Mouse (Mus musculus) lung, adult 2 months (tissue): ENCODE results near the gene Glrx5. TPM values are rescaled to one million over a fixed set of nuclear protein-coding genes. Genes with fewer than 3 reads are reported as not detected.

ENCODE experiments used
- DNase-seq: peaks from one replicate; pipeline ENCODE4 v3.0.0; 2022
- H3K4me1 ChIP-seq: fragments of 200-500 bp; 2 replicates; pipeline ENCODE4 v1.6.1; 2011; ENCODE audit warnings: low read length; ENCODE audit not compliant: control insufficient read depth, insufficient read depth
- H3K4me3 ChIP-seq: fragments of 200-500 bp; replicated peaks from 2 replicates; pipeline ENCODE3; 2011; ENCODE audit warnings: low read depth, mild to moderate bottlenecking, control low read depth, low read length; ENCODE audit errors: extremely low read depth
- CTCF ChIP-seq: fragments of 200-500 bp; IDR thresholded peaks from 2 replicates; pipeline ENCODE4 v1.5.1; 2011; ENCODE audit warnings: mild to moderate bottlenecking, low read length, control low read depth; ENCODE audit not compliant: insufficient read depth
- POLR2A ChIP-seq: fragments of 200-500 bp; IDR thresholded peaks from 2 replicates; pipeline ENCODE4 v1.6.1; 2011; ENCODE audit warnings: low read depth, mild to moderate bottlenecking, control low read depth, low read length, borderline replicate concordance; ENCODE audit errors: extremely low read depth
- WGBS: fragments of 180-500 bp; shearing (Covaris S2); methylation state at CpG from one replicate; pipeline ENCODE4 v1.1.7; 2018; 5-methylcytosine and 5-hydroxymethylcytosine counted together
- polyA plus RNA-seq: library from polyadenylated mRNA; depleted of rRNA; stranded (reverse); fragments of >200 nt; gene quantifications from 2 replicates; pipeline ENCODE4 v1.2.3, GENCODE M21; 2012; rRNA removed

Glrx5 gene
- polyA plus RNA-seq, 1 experiment, result 43.1 TPM

- 83% methylated on average over 12 of the region's 12 CpGs for WGBS
- no peak overlapping the region for H3K4me3 ChIP-seq
- no peaks in the 10 kb centered on the region for H3K4me1 ChIP-seq
- TF ChIP-seq POLR2A (no peak), CTCF (no peak)
- no peak for DNase-seq
Measured at GRCm38 (mm10) chr12:105085296-105085695, 52.8 kb downstream of the Glrx5 start.

GRCm38 (mm10) chr12:105086781-105087180, 54.3 kb downstream of the Glrx5 start:
- TF ChIP-seq CTCF (no peak), POLR2A (no peak)
- Histone ChIP-seq H3K4me1 (no peaks in the 10 kb centered on the region), H3K4me3 (no peak overlapping the region)
- no peak for DNase-seq
- 84% methylated on average over 6 of the region's 6 CpGs for WGBS

GRCm38 (mm10) chr12:105087353-105087752, 54.9 kb downstream of the Glrx5 start:
- no peak for DNase-seq
- TF ChIP-seq CTCF, result no peak
- TF ChIP-seq POLR2A, result no peak
- Histone ChIP-seq H3K4me3 (no peak overlapping the region), H3K4me1 (no peaks in the 10 kb centered on the region)
- WGBS, result 78% methylated on average over 3 of the region's 3 CpGs

GRCm38 (mm10) chr12:105089231-105089630, 56.7 kb downstream of the Glrx5 start:
- TF ChIP-seq POLR2A, result no peak
- TF ChIP-seq CTCF, result no peak
- DNase-seq, result no peak
- 80% methylated on average over 5 of the region's 5 CpGs for WGBS
- H3K4me3 ChIP-seq, result no peak overlapping the region
- H3K4me1 ChIP-seq, result no peaks in the 10 kb centered on the region

- no peak for TF ChIP-seq CTCF
- no peak for TF ChIP-seq POLR2A
- Histone ChIP-seq H3K4me3 (no peak overlapping the region), H3K4me1 (no peaks in the 10 kb centered on the region)
- 78% methylated on average over 6 of the region's 6 CpGs for WGBS
- DNase-seq, result no peak
Measured at GRCm38 (mm10) chr12:105091604-105092003, 59.1 kb downstream of the Glrx5 start.

Other genes with a start within 250 kb of the Glrx5 start
- gene Clmn, start 167.6 kb upstream of the Glrx5 start, polyA plus RNA-seq, result 3.4 and 6.1 TPM in 2 replicates
- gene Syne3, start 22.9 kb upstream of the Glrx5 start, polyA plus RNA-seq, result 3.5 and 3.7 TPM in 2 replicates
- not detected in 2 replicates for gene Tcl1b2, start 113.3 kb downstream of the Glrx5 start, polyA plus RNA-seq
- not detected in 2 replicates for gene Tcl1b1, start 127.0 kb downstream of the Glrx5 start, polyA plus RNA-seq
- not detected in 2 replicates for gene Tcl1b5, start 143.7 kb downstream of the Glrx5 start, polyA plus RNA-seq
- not detected in 2 replicates for gene Tcl1b3, start 158.4 kb downstream of the Glrx5 start, polyA plus RNA-seq
- gene Tcl1b4, start 169.3 kb downstream of the Glrx5 start, polyA plus RNA-seq, result not detected in 2 replicates
- not detected in 2 replicates for gene Tcl1, start 190.1 kb downstream of the Glrx5 start, polyA plus RNA-seq